Mouse (Mus musculus) limb, embryonic 15.5 days (tissue): ENCODE measurements around the gene Pck2. TPM values are rescaled to one million over a fixed set of nuclear protein-coding genes. Genes with fewer than 3 reads are reported as not detected.

Source experiments
- ATAC-seq: fragments of 200-750 bp; cut with Nextera tagmentation; 2 replicates; pipeline ENCODE4 v1.8.0; 2017; ENCODE audit warnings: low read depth, moderate TSS enrichment; ENCODE audit not compliant: insufficient number of reproducible peaks, low FRiP score, low TSS enrichment
- H3K27ac ChIP-seq: fragments of 300-500 bp; sonication (generic); 2 replicates; pipeline ENCODE4 v1.5.1; 2015; ENCODE audit warnings: moderate library complexity, mild to moderate bottlenecking, inconsistent platforms
- H3K27me3 ChIP-seq: fragments of 300-500 bp; sonication (generic); 2 replicates; pipeline ENCODE4 v1.6.1; 2015; ENCODE audit warnings: inconsistent platforms
- H3K36me3 ChIP-seq: fragments of 300-500 bp; sonication (generic); 2 replicates; pipeline ENCODE4 v1.6.1; 2015; ENCODE audit warnings: inconsistent platforms
- H3K4me1 ChIP-seq: fragments of 300-500 bp; sonication (generic); 2 replicates; pipeline ENCODE4 v1.6.1; 2015; ENCODE audit warnings: inconsistent platforms
- H3K4me2 ChIP-seq: fragments of 300-500 bp; sonication (generic); 2 replicates; pipeline ENCODE4 v1.6.1; 2015; ENCODE audit warnings: mild to moderate bottlenecking, inconsistent platforms
- H3K4me3 ChIP-seq: fragments of 300-500 bp; sonication (generic); 2 replicates; pipeline ENCODE4 v1.5.1; 2015; ENCODE audit warnings: mild to moderate bottlenecking, inconsistent platforms
- H3K9ac ChIP-seq: fragments of 300-500 bp; sonication (generic); 2 replicates; pipeline ENCODE4 v1.6.1; 2015; ENCODE audit warnings: inconsistent platforms
- H3K9me3 ChIP-seq: fragments of 300-500 bp; sonication (generic); 2 replicates; pipeline ENCODE4 v1.6.1; 2016; ENCODE audit warnings: inconsistent platforms
- WGBS: fragments of 180-500 bp; shearing (Covaris S2); methylation state at CpG from one replicate; pipeline ENCODE4 v1.1.7; 2015; 5-methylcytosine and 5-hydroxymethylcytosine counted together
- polyA plus RNA-seq: library from polyadenylated mRNA; unstranded; fragments of >200 nt; fragmentation: Nextera tagmentation; extraction: Ambion mirVana; gene quantifications from 2 replicates; pipeline ENCODE4 v1.2.1, GENCODE M21; 2015

Pck2 gene
- polyA plus RNA-seq, 1 experiment from 2014 or later: 34.3 TPM

DNA sequence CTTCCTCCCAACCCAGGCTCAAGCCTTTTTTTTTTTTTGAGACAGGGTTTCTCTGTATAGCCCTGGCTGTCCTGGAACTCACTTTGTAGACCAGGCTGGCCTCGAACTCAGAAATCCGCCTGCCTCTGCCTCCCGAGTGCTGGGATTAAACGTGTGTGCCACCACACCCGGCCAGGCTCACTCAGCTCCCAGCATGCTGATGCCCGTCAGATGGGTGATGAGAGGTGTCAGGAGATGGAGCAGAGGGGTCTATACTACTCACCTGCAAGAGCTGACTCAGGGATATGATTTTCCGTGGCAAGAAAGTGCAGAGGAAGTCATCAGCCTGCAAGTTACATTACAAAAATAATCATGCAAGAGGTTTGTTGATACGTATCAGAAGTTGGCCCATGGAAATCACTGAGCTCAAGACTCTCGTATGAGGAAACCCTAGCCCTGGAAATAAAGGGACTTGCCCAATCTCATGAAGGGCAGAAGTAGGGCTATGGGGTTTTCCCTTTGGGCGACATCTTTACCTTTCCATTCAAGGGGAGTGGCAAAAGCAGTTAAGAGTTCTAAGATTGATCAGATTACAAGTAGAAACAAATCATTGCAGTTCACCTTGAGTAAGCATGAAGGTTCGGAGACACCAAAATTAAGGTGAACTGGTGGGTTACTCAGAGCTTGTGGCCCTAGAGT lies 49.8 kb downstream of the Pck2 start:
- Histone ChIP-seq H3K27ac (peak overlapping the region; percentile 97), H3K9me3 (no peaks in the 10 kb centered on the region), H3K4me2 (peak overlapping the region; percentile 88), H3K9ac (peak overlapping the region; percentile 51; the same call in 1 of the 2 replicates), H3K36me3 (peaks cover 33% of the 10 kb centered on the region), H3K4me3 (peak overlapping the region; percentile 79), H3K4me1 (peaks cover 37% of the 10 kb centered on the region), H3K27me3 (no peaks in the 10 kb centered on the region)
- WGBS: 77% methylated on average over 11 of the region's 11 CpGs
- ATAC-seq: no peak

DNA sequence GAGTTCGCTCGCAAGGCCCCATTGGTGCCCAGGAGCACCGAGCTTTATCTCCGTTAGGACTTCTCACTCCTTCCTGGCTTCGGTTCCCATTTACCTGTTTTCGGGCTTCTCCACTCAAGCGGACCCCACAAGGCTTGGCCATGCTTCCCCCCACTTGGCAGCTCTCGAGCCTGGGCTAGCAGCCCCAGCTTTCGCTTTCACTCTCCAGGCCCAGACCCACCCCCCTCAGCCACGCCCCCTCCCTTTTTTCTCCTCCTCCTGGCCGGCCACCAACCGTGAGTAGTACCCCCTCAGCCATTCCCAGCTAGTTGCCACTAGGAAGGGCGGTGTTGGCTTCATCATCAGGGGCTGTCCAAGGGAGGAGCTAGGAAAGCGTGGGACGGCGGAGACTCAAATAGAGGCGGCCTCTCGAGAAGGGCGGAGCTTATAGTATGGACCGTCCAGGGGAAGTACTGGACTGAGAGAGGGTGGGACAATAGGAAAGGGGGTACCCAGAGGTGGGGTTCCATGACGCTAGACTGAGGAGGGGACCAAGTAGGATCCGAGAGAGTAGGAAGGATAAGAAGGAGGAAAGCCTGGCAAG lies 50.8 kb downstream of the Pck2 start, which contains the start of gene Psme2:
Psme2 (minus strand) TSS at position 366 of the 583 bp plus-strand sequence.
- WGBS: under 1% methylated on average over 22 of the region's 22 CpGs
- Histone ChIP-seq H3K4me1 (peaks cover 28% of the 10 kb centered on the region), H3K27me3 (no peaks in the 10 kb centered on the region), H3K27ac (peak within 1 kb of the TSS; percentile 97), H3K4me3 (peak within 1 kb of the TSS; percentile 79), H3K4me2 (peak within 1 kb of the TSS; percentile 88), H3K9me3 (no peaks in the 10 kb centered on the region), H3K9ac (peak within 1 kb of the TSS; percentile 68), H3K36me3 (peaks cover 42% of the 10 kb centered on the region)
- peak; percentile 94 for ATAC-seq

DNA sequence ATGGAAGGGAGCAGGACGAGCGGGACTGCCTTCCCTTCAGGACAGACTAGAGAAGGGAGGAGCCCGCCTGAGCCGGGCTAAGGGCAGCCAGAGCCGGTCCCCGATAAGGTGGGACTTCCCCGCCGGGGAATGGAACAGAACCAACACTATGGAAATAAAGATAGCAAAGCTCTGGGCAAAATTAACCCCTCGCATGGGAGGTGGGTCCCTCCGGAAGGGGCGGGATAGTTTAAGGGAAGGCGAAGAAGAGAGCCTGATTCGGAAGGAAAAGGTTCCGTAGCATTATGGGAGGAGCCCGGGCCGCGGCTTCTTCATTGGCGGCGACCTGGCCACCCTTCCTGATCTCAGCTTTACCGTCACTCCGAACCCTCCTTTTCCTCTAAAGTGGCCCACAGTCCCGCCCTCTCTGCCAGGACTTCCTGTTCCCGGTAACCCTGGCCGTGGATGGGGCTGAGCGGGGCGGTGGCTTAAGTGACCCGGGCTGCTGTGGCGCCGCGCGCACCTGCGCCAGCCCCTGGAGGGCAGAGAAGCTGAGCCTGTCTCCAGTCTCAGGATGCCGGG lies 51.3 kb downstream of the Pck2 start, which contains the start of gene Rnf31:
Rnf31 (plus strand) TSS at position 378 of the 561 bp plus-strand sequence.
- WGBS: under 1% methylated on average over 33 of the region's 33 CpGs
- H3K27me3 ChIP-seq: no peaks in the 10 kb centered on the region
- no peaks in the 10 kb centered on the region for H3K9me3 ChIP-seq
- peak within 1 kb of the TSS; percentile 79 for H3K4me3 ChIP-seq
- ATAC-seq: peak; percentile 89
- peaks cover 48% of the 10 kb centered on the region for H3K36me3 ChIP-seq
- H3K9ac ChIP-seq: peak within 1 kb of the TSS; percentile 68
- H3K4me1 ChIP-seq: peaks cover 28% of the 10 kb centered on the region
- peak within 1 kb of the TSS; percentile 88 for H3K4me2 ChIP-seq
- H3K27ac ChIP-seq: peak within 1 kb of the TSS; percentile 97

DNA sequence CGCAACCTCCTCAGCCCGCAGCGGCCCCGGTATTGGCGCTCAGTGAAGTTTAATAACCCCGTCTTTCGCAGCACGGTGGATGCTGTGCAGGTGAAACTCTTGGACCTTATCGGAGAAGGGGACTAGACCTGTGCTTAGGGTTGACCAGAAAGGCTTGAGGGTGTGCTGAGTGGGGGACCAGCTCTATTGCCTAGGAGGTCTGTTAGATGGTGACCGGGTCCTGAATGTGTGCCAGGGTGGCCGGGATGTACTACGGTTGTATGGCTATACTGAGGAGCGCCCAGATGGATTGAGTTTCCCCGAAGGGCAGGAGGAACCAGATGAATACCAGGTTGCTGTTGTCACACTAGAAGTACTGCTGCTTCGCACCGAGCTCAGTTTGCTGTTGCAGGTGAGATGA lies 52.2 kb downstream of the Pck2 start:
- no peaks in the 10 kb centered on the region for H3K27me3 ChIP-seq
- peak overlapping the region; percentile 97 for H3K27ac ChIP-seq
- H3K9me3 ChIP-seq: no peaks in the 10 kb centered on the region
- H3K4me2 ChIP-seq: peak overlapping the region; percentile 88
- ATAC-seq: no peak
- 2% methylated on average over 16 of the region's 16 CpGs for WGBS
- H3K4me3 ChIP-seq: peak overlapping the region; percentile 79
- H3K36me3 ChIP-seq: peaks cover 52% of the 10 kb centered on the region
- H3K9ac ChIP-seq: peak overlapping the region; percentile 68
- peaks cover 28% of the 10 kb centered on the region for H3K4me1 ChIP-seq

DNA sequence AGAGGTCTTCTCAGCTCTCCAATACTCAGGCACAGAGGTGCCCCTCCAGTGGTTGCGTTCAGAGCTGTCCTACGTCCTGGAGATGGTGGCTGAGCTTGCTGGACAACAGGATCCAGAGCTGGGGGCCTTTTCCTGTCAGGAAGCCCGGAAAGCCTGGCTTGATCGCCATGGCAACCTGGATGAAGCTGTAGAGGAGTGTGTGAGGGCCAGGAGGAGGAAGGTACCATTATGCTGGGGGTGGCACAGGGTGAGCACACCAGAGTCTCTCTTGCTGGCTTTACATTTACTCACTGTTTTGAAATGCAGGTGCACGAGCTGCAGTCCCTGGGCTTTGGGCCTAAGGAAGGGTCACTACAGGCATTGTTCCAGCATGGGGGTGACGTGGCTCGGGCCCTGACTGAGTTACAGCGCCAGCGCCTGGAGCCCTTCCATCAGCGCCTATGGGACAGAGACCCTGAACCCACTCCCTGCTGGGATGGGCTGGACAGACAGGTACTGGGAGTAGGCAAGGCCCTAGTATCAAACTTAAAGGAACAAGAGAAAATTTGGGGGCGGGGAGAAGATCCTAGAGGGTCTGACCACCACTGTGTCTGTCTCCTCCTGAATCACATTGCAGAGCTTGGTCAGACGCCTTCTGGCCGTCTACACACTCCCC lies 56.1 kb downstream of the Pck2 start:
- H3K9ac ChIP-seq: no peak overlapping the region
- H3K36me3 ChIP-seq: peaks cover 68% of the 10 kb centered on the region
- H3K27me3 ChIP-seq: no peaks in the 10 kb centered on the region
- peaks cover 18% of the 10 kb centered on the region for H3K4me1 ChIP-seq
- H3K4me2 ChIP-seq: no peak overlapping the region
- no peak overlapping the region for H3K4me3 ChIP-seq
- no peak overlapping the region for H3K27ac ChIP-seq
- no peaks in the 10 kb centered on the region for H3K9me3 ChIP-seq
- WGBS: 84% methylated on average over 13 of the region's 13 CpGs
- ATAC-seq: no peak

DNA sequence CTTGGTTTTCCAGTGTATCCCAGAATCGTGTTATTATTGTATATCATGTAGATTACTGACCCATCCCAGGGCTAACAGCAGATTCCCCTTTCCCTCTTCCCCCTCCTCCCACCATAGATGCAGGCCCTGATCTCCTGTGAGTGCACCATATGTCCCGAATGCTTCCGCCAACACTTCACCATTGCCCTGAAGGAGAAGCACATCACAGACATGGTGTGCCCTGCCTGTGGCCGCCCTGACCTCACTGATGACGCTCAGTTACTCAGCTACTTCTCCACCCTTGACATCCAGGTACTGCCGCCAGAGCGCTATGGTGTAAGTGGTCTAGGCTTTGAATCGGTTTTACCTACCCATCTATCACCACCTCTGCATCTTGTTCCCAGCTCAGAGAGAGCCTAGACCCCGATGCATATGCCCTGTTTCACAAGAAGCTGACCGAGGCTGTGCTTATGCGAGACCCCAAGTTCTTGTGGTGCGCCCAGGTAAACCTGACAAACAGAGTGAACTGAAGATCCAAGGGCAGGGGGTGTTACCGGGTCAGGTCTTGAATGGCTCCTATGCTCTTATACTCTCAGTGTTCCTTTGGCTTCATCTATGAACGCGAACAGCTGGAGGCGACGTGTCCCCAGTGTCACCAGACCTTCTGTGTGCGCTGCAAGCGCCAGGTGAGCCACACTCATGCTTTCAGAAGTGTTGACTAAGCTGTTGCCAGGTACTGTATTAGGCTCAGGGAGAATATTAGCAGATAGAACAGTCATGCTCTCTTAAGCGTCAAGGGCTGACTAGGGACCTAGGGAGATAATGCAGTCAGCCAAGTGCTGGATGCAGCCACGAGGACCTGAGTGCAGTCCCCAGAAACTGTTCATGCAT lies 58.7 kb downstream of the Pck2 start:
- H3K36me3 ChIP-seq: peaks cover 87% of the 10 kb centered on the region
- no peak for ATAC-seq
- WGBS: 92% methylated on average over 21 of the region's 21 CpGs

More for the DNA sequence above, 58.7 kb downstream of the Pck2 start:
- H3K4me1 ChIP-seq: peaks cover 10% of the 10 kb centered on the region; the same call in 1 of the 2 replicates
- no peak overlapping the region for H3K27ac ChIP-seq
- no peaks in the 10 kb centered on the region for H3K9me3 ChIP-seq
- H3K9ac ChIP-seq: no peak overlapping the region
- no peaks in the 10 kb centered on the region for H3K27me3 ChIP-seq
- no peak overlapping the region for H3K4me3 ChIP-seq
- no peak overlapping the region for H3K4me2 ChIP-seq

Other genes starting within 250 kb of the Pck2 start
- 70.3 and 76.2 TPM in 2 replicates for gene Dhrs4, start 61.5 kb upstream of the Pck2 start, polyA plus RNA-seq
- 2.1 and 2.4 TPM in 2 replicates for gene Carmil3, start 49.6 kb upstream of the Pck2 start, polyA plus RNA-seq
- gene Cpne6, start 29.8 kb upstream of the Pck2 start, polyA plus RNA-seq: 0.36 and 0.54 TPM in 2 replicates
- not detected in 2 replicates for gene Nrl, start 15.3 kb upstream of the Pck2 start, polyA plus RNA-seq
- gene Dcaf11, start 19.7 kb downstream of the Pck2 start, polyA plus RNA-seq: 50.0 and 50.1 TPM in 2 replicates
- 1.3 and 1.4 TPM in 2 replicates for gene A730061H03Rik, start 20.1 kb downstream of the Pck2 start, polyA plus RNA-seq
- 17.3 and 44.6 TPM in 2 replicates for gene Fitm1, start 35.4 kb downstream of the Pck2 start, polyA plus RNA-seq
- gene Psme1, start 37.9 kb downstream of the Pck2 start, polyA plus RNA-seq: 141 and 148 TPM in 2 replicates
- 12.6 and 16.2 TPM in 2 replicates for gene Emc9, start 45.0 kb downstream of the Pck2 start, polyA plus RNA-seq
- 239 and 241 TPM in 2 replicates for gene Psme2, start 50.8 kb downstream of the Pck2 start, polyA plus RNA-seq
- gene Rnf31, start 51.4 kb downstream of the Pck2 start, polyA plus RNA-seq: 20.0 and 20.6 TPM in 2 replicates
- gene Irf9, start 63.3 kb downstream of the Pck2 start, polyA plus RNA-seq: 13.2 and 13.7 TPM in 2 replicates
- gene Rec8, start 77.8 kb downstream of the Pck2 start, polyA plus RNA-seq: 3.3 TPM in 2 replicates
- 107 and 125 TPM in 2 replicates for gene Ipo4, start 95.7 kb downstream of the Pck2 start, polyA plus RNA-seq
- 1.5 and 1.6 TPM in 2 replicates for gene Gm49378, start 97.6 kb downstream of the Pck2 start, polyA plus RNA-seq
- gene Tm9sf1, start 103.5 kb downstream of the Pck2 start, polyA plus RNA-seq: 115 and 124 TPM in 2 replicates
- 1.0 and 1.1 TPM in 2 replicates for gene Tssk4, start 109.9 kb downstream of the Pck2 start, polyA plus RNA-seq
- gene Mdp1, start 120.2 kb downstream of the Pck2 start, polyA plus RNA-seq: 56.0 and 58.7 TPM in 2 replicates
- gene Gmpr2, start 131.7 kb downstream of the Pck2 start, polyA plus RNA-seq: 61.0 and 61.1 TPM in 2 replicates
- gene Nedd8, start 131.9 kb downstream of the Pck2 start, polyA plus RNA-seq: 536 and 558 TPM in 2 replicates
- gene Tinf2, start 141.6 kb downstream of the Pck2 start, polyA plus RNA-seq: 31.5 and 33.3 TPM in 2 replicates
- gene Tgm1, start 173.7 kb downstream of the Pck2 start, polyA plus RNA-seq: 47.8 and 48.0 TPM in 2 replicates
- gene Rabggta, start 182.0 kb downstream of the Pck2 start, polyA plus RNA-seq: 29.4 and 31.3 TPM in 2 replicates
- gene Dhrs1, start 205.4 kb downstream of the Pck2 start, polyA plus RNA-seq: 83.3 and 93.4 TPM in 2 replicates
- 27.9 and 31.9 TPM in 2 replicates for gene Nop9, start 205.4 kb downstream of the Pck2 start, polyA plus RNA-seq
- 0.58 and 0.74 TPM in 2 replicates for gene Cideb, start 218.2 kb downstream of the Pck2 start, polyA plus RNA-seq
- 0.83 and 1.3 TPM in 2 replicates for gene Ltb4r2, start 221.2 kb downstream of the Pck2 start, polyA plus RNA-seq
- 1.2 and 1.4 TPM in 2 replicates for gene Ltb4r1, start 225.7 kb downstream of the Pck2 start, polyA plus RNA-seq
- 16.8 and 21.3 TPM in 2 replicates for gene Adcy4, start 243.8 kb downstream of the Pck2 start, polyA plus RNA-seq
- gene Ripk3, start 248.6 kb downstream of the Pck2 start, polyA plus RNA-seq: 35.0 and 37.6 TPM in 2 replicates